15 mouse cellular contexts compared by ENCODE assay signal in the genomic region with DNA sequence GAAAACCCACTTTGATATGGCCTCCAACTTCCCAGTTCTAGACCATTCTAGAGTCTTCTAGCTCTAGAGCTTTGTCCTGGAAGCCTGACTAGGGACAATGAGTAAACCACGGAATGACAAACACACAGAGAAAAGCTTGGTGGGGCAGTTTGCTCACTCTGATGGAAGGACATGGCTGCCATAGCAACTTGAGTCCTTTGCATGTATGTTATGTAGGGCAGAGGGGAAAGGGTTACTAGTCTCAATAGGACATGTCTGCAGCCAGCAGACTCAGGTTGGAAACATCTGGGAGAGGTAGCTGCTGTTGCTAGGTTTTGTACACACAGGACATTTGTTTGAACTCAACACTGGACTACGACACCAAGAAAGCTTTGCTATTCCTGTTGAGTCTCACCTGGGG.
"Had no signal": no experiment of that assay in that cellular context is flagged by ENCODE, and none has a peak within 500 bp of the region (broad histone marks: within the 10 kb centered on the region; RNA-seq: fewer than 3 reads in every experiment).

No protein-coding gene starts in this region.

- H3K4me3 ChIP-seq: neural tube, embryonic 12.5 days; neural tube, embryonic 13.5 days; neural tube, embryonic 15.5 days; stomach, embryonic 15.5 days had no signal

- H3K4me1 ChIP-seq: neural tube, embryonic 12.5 days; neural tube, embryonic 13.5 days; stomach, embryonic 15.5 days had no signal

- H3K9ac ChIP-seq: neural tube, embryonic 12.5 days; neural tube, embryonic 13.5 days; neural tube, embryonic 15.5 days; stomach, embryonic 15.5 days had no signal

- H3K4me2 ChIP-seq: neural tube, embryonic 12.5 days; neural tube, embryonic 13.5 days; neural tube, embryonic 15.5 days; stomach, embryonic 15.5 days had no signal

- H3K27me3 ChIP-seq: neural tube, embryonic 12.5 days; neural tube, embryonic 13.5 days; neural tube, embryonic 15.5 days; stomach, embryonic 15.5 days had no signal

- H3K9me3 ChIP-seq: neural tube, embryonic 12.5 days; neural tube, embryonic 13.5 days; neural tube, embryonic 15.5 days; stomach, embryonic 15.5 days had no signal

- H3K27ac ChIP-seq: neural tube, embryonic 12.5 days; neural tube, embryonic 13.5 days; neural tube, embryonic 15.5 days; stomach, embryonic 15.5 days had no signal

- H3K36me3 ChIP-seq: neural tube, embryonic 12.5 days; neural tube, embryonic 13.5 days; neural tube, embryonic 15.5 days; stomach, embryonic 15.5 days had no signal

- DNase-seq: right cerebral cortex, adult 18-20 months; right cerebral cortex, postnatal 14 days; right cerebral cortex, postnatal 25 days; right cerebral cortex, postnatal 4 days; spleen, adult 18-20 months; thymus, adult 18-20 months; thymus, adult 2 months; thymus, postnatal 14 days; thymus, postnatal 25 days; thymus, postnatal 36 days; thymus, postnatal 4 days had no signal
